Mouse (Mus musculus): Measurements from ENCODE around the gene Gm45233. TPM values are rescaled to one million over a fixed set of nuclear protein-coding genes. Genes with fewer than 3 reads are reported as not detected.
"Not testable (repeated sequence)": the region's sequence is repeated elsewhere in the genome, so short reads cannot be mapped to it uniquely, and the experiment has no call there.

Gm45233 gene
- total RNA-seq (2015) (not detected in 2 replicates), total RNA-seq (2017) (1.8 and 3.1 TPM in 2 replicates)

- peak; percentile 83 for ATAC-seq (ENCODE audit: poor library complexity, severe bottlenecking)
These were observed at the start of gene Gm45233, which contains the start of gene Etfb for GRCm38 (mm10) chr7:43443917-43444293. Gene Gm45233, plus strand, starts transcription at chr7:43444128. Gene Etfb, plus strand, starts transcription at chr7:43444083.

DNA sequence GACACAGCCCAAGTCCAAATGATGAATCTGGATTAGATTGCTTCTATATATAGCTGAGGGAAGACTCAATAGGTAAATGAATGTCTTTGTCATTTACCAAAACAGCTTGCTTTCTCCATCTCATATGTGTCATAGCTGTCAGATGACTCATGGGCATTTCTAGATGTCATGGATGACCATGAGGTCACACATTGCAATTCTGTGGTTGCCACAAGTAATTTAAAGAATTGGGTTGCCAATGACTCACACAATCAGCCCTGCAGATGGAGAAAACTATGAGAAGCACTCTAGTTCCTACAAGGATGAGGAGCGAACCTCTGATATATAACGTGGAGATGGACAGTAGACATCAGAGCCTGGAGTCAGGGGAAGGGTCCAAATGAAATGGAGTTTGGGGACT, 44.4 kb upstream of the Gm45233 start:
- ATAC-seq (ENCODE audit: poor library complexity, severe bottlenecking), result no peak

GRCm38 (mm10) chr7:43402718-43403117, 41.2 kb upstream of the Gm45233 start:
- no peak for ATAC-seq (ENCODE audit: poor library complexity, severe bottlenecking)

DNA sequence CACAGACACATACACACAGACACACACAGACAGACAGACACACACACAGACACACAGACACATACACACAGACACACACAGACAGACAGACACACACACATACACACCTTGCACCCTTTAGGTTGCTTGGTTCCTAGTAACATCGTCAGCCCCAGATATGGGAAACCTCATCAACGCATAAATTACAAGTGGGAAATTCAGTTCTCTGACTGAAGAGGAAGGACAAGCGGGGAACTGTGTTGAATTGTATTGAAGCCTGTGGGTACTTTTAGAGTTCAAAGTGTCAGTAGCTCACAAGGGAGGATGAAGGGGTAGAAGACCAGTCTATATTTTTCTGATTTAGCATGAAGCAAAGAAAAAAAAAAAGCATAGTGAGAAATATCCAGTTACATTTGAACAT, 36.4 kb upstream of the Gm45233 start:
- ATAC-seq (ENCODE audit: poor library complexity, severe bottlenecking), result peak; percentile 51; the same call in 1 of the 2 replicates

DNA sequence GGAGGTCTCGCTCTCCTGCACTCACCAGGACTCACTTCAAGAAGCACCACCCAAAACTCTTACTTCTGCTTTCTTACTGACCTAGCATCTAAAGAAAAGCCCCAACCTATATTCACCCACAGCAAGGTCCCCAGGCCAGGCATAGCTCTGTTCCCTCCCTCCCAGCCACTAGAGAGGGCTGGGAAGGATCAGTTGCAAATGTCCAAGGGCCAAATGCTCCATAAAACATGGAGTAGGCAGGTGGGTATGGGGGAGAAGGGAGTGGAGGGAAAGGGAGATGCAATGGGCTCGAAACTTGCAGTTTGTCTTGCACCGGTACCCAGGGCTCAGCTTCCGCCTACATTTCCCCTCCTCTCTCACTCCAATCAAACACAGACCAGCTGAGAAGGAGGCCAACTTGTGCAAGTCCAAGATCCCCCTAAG, 35.8 kb upstream of the Gm45233 start, which contains the start of gene Siglecg:
Siglecg (plus strand) TSS at position 74 of the 423 bp plus-strand sequence.
- peak; percentile 90 for ATAC-seq (ENCODE audit: poor library complexity, severe bottlenecking)

GRCm38 (mm10) chr7:43409084-43409483, 34.8 kb upstream of the Gm45233 start:
- no peak for ATAC-seq (ENCODE audit: poor library complexity, severe bottlenecking)

DNA sequence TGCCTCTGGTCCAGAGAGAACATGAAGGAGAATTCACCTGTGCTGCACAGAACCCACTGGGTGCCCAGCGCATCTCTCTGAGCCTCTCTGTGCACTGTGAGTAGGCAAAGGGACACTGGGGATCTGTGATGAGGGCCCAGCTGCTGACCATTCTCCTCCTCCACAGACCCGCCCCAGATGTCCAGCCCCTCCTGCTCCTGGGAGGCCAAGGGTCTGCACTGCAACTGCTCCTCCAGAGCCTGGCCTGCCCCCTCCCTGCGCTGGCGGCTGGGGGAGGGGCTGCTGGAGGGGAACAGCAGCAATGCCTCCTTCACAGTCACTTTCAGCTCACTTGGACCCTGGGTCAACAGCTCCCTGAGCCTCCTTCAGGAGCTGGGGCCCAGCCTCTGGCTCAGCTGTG, 32.2 kb upstream of the Gm45233 start:
- ATAC-seq (ENCODE audit: poor library complexity, severe bottlenecking), result not testable (repeated sequence)

DNA sequence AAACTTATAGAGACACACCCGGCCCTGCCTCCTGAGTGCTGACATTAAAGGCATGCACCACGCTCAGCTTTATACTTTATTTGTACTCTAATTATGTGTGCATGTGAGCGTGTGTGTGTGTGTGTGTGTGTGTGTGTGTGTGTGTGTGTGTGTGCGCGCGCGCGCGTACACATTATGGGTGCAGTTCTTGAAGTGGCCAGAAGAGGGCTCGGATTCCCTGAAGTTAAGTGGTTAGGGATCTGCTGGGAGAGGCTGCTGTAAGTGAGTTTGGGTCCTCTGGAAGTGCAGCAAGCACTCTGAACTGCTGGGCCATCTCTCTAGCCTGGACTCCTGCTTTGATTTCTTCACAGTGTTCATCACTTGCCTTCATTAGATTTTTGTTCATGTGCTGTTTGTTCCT, 26.6 kb upstream of the Gm45233 start:
- no peak for ATAC-seq (ENCODE audit: poor library complexity, severe bottlenecking)

DNA sequence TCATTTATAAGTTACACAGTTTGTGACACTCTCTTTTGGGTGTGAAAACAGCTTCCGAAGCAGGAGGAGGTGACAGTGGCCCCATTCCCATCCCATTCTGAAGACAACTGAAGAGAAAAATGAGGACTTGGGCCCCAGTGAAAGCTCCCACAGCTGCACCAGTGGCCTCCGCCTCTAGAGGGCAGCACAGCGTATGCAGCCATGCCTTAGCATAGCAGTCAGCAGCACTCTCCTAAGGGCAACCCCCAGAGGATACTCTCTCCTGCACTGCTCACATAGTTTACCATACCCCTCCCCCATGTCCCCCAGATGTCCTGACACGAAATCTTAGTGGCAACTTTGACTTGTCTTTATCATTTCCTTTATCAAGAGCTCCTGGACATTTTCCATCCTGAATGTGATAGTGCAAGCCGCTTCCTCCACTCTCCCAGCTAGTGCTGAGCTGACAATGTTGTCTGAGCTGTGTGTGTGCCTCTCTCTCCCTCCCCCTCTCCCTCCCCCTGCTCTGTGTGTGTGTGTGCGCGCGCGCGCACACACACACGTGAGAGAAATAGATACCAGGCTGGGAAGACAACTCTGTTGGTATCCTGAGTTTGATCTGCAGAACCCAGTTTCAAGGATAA, 20.8 kb upstream of the Gm45233 start:
- peak; percentile 99 for ATAC-seq (ENCODE audit: poor library complexity, severe bottlenecking)

DNA sequence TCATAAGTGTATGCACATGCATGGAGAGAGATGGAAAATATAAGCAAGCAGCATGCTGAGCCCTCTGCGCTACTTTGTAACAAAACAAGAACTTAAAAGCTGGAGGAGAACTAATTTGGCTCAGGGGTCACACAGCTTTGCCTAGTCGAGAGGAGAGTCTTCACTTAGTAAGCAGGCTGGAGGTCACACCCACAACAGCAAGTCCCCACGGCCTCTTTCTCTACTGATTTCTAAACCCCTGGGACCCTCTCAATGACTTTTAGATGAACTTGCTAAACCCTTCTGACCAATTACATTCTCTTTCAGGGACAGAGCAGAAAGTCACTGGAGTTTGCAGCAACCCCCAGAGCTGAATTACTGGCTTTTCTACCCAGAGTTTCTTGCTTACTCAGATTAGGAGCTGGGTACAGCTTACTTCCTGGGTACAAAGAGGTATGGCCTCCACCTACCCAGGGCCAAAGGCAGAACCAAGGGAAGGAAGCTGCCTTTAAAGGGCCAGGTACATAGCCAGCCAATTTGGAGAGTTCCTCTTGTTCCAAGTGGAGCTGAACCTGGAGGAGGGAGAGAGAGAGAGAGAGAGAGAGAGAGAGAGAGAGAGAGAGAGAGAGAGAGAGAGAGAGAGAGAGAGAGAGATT, 19.8 kb upstream of the Gm45233 start:
- no peak for ATAC-seq (ENCODE audit: poor library complexity, severe bottlenecking)

DNA sequence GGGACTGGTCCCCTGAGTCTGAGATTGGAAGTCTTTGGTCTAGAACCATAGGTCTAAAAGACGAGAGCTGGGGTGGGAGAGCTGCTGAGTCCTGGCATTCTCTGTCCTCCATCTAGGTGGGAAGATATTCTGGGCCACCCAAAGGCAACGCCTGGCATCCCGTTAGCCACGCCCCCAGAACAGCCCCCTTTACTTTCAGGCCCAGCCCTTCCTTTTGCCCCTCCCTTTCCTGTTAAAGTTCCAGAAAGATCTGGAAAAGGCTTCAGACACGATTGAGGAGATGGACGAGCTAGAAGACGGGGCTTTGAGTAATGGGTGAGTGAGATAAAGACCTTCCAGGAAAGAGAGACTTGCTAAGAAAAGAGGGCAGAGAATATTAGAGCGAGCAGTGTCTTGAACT, 16.5 kb upstream of the Gm45233 start, which contains the start of gene Lim2:
Lim2 (plus strand) TSS at position 265 of the 400 bp plus-strand sequence.
- no peak for ATAC-seq (ENCODE audit: poor library complexity, severe bottlenecking)

DNA sequence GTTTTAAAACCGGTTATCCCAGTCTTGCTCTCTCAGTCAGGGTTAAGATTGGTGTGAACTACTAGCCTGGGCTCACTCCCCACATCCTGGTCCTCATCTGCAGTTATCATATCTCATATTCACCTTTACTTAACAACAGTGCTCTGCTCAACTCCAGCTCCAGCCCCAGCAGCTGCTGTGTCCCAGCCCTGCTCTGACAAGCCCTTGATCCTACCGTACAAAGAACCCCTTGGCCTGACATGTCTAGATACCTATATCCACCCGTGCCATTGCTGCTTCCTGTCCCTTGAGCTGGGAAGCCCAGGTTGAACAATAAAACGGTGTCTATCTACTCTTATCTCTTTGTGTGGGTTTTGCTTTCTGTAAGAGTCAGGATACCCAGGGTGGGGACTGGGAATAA, 14.4 kb upstream of the Gm45233 start:
- ATAC-seq (ENCODE audit: poor library complexity, severe bottlenecking), result no peak

- ATAC-seq (ENCODE audit: poor library complexity, severe bottlenecking), result no peak
These were observed 11.0 kb upstream of the Gm45233 start for GRCm38 (mm10) chr7:43432891-43433290.

- 0 out of 2 replicates have a peak, but pooled peaks have one; percentile 3 for ATAC-seq (ENCODE audit: poor library complexity, severe bottlenecking)
These were observed 9.3 kb upstream of the Gm45233 start for GRCm38 (mm10) chr7:43434676-43435075.

- peak; percentile 43 for ATAC-seq (ENCODE audit: poor library complexity, severe bottlenecking)
These were observed 7.3 kb upstream of the Gm45233 start, which contains the start of gene Nkg7 for GRCm38 (mm10) chr7:43436341-43437255. Gene Nkg7, plus strand, starts transcription at chr7:43437073.

DNA sequence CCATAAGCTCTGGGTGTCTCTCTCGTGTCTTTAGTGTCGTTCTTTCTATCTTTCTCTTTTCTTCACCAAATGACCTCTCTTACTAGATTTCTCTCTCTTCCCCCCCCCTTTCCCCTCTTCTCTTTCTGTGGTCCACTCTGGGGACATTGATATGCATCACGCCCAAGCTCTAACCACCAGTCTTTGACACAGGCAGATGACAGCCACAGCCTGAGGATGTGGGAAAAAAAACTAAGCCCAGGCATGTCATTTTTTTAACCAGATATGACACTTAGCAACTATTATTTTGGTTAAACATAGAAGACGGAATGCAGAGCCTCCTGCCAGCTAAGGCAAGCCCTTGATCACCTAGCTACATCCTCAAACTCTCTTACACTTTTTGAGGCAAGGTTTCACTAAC, 5.3 kb upstream of the Gm45233 start:
- peak; percentile 21 for ATAC-seq (ENCODE audit: poor library complexity, severe bottlenecking)

GRCm38 (mm10) chr7:43440482-43440881, 3.4 kb upstream of the Gm45233 start, which contains the start of gene Cldnd2:
Gene Cldnd2, plus strand, starts transcription at chr7:43440782.
- ATAC-seq (ENCODE audit: poor library complexity, severe bottlenecking), result no peak

DNA sequence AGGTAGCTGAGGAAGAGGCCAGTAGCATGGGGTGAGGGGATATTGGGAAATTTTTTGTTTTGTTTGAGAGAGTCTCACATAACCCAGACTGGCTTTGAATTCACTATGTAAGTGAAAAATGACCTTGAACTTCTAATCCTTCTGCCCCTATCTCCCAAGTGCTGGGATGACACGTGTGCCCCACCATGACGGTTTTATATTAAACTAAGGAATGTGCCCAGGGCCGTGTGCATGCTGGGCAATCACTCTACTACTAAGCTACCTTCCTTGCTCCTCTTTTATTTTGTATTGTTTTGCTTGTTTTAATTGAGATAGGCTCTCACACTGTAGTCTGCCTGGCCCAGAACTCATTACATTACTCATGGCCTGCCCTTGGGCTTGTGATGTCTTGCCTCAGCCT, 2.9 kb upstream of the Gm45233 start:
- no peak for ATAC-seq (ENCODE audit: poor library complexity, severe bottlenecking)

- no peak for ATAC-seq (ENCODE audit: poor library complexity, severe bottlenecking)
These were observed 1.2 kb upstream of the Gm45233 start for GRCm38 (mm10) chr7:43442684-43443083.

DNA sequence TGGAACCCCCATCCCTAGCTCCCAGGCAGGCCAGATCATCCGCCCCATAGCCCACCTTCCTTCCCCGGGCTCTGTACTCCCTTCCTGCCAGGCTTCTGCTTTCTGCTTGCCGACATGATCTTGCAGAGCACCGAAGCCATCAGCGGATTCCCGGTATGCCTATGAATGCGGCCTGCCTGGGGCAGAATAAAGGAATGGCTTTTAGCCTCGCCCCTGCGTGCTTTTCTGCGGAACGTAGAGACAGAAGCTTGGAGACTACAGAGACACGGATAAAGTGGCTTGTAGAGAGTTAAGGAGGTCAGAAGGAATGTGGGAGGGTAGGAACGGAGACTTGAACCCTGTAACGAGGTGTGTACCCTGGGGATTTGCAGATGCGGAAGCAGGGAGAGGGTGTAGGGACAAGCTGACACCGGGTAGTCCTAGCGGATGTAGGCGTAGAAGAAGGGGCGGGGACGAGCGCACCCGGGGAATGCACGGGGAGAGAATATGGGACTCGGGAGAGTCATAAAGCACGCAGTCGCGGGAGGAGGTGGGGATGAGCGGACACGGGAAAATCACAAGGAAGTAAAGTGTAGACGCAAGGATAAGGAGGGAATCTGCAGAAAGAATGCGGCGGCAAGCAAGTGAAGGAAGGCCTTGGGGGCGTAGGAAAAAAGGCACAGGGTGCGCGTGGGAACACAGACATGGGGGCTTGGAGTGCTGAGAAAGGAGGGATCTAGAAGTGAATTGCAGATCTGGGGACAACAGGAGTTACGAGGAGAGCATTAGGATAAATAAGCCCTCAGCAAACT, 607 bp upstream of the Gm45233 start:
- peak; percentile 77 for ATAC-seq (ENCODE audit: poor library complexity, severe bottlenecking)
